Comparison of ENCODE assay signal across 10 mouse cellular contexts in the genomic region with DNA sequence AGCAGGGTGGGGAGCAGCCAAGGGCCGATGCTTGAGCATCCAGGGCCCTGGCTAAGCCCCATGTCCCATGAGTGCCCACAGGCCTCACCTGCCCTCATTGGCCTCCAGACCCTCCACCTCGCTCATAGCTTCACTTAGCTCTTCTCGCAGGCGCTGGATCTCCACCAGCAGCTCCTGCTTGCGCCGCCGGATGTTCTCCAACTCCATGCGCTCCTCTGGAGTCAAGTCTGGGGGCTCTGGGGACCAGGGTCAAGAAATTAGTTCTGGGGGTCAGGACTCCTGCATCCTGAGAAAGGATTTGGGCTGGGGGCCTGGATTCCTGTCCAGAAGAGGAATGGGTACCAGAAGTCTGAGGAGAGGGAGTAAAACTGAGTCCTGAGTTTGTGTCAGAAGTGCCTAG. TPM values are rescaled to one million over a fixed set of nuclear protein-coding genes. Genes with fewer than 3 reads are reported as not detected.
DNase-seq lines count a peak whose midpoint lies in the region; ATAC-seq and TF ChIP-seq lines count a peak whose summit lies in the region.
"Had no signal": no experiment of that assay in that cellular context is flagged by ENCODE, and none has a peak within 500 bp of the region (broad histone marks: within the 10 kb centered on the region; RNA-seq: fewer than 3 reads in every experiment).

No protein-coding gene starts in this region.

- H3ac ChIP-seq in C2C12 (ENCODE audit: control insufficient read depth, insufficient read length, low read depth): peak overlapping the region; percentile 92

- H3K27ac ChIP-seq in forebrain, embryonic 16.5 days (ENCODE audit: low read length): no peak overlapping the region
- H3K27ac ChIP-seq in liver, embryonic 14.5 days: no peak overlapping the region

- peak overlapping the region; percentile 82 for H3K4me2 ChIP-seq in forebrain, embryonic 16.5 days (ENCODE audit: low read length)
- H3K4me2 ChIP-seq in liver, embryonic 14.5 days (ENCODE audit: low read depth): peak overlapping the region; percentile 82

- peaks cover 53% of the 10 kb centered on the region for H3K36me3 ChIP-seq in erythroblast, embryonic 14.5 days (ENCODE audit: control insufficient read depth)
- peaks cover 44% of the 10 kb centered on the region for H3K36me3 ChIP-seq in C2C12 (ENCODE audit: control insufficient read depth, insufficient read depth)
- peaks cover 27% of the 10 kb centered on the region for H3K36me3 ChIP-seq in forebrain, embryonic 16.5 days (ENCODE audit: control insufficient read depth, insufficient read depth)
- peaks cover 44% of the 10 kb centered on the region for H3K36me3 ChIP-seq in liver, embryonic 14.5 days (replicated peaks; ENCODE audit: control insufficient read depth, insufficient read depth, low read depth)

- TF ChIP-seq CTCF in C2C12 (IDR thresholded peaks at IDR 0.05; ENCODE audit: control insufficient read depth, insufficient read depth, insufficient read length): no peak
- TF ChIP-seq CTCF in liver, embryonic 14.5 days (IDR thresholded peaks at IDR 0.05; ENCODE audit: low read depth): no peak

- WGBS in forebrain, embryonic 16.5 days: 88% methylated on average over 8 of the region's 8 CpGs
- 91% methylated on average over 8 of the region's 8 CpGs for WGBS in liver, embryonic 14.5 days (ENCODE audit: insufficient replicate concordance)

- peak overlapping the region; percentile 96 for H3K9ac ChIP-seq in forebrain, embryonic 16.5 days (replicated peaks; ENCODE audit: low read depth, low read length)
- H3K9ac ChIP-seq in liver, embryonic 14.5 days (replicated peaks): 0 out of 2 replicates have a peak overlapping the region, but pooled peaks have one; percentile 1

- H3K79me3 ChIP-seq in C2C12 (ENCODE audit: low read depth): peaks cover 16% of the 10 kb centered on the region

- peaks cover 32% of the 10 kb centered on the region for H3K4me1 ChIP-seq in erythroblast, embryonic 14.5 days (ENCODE audit: control insufficient read depth)
- H3K4me1 ChIP-seq in forebrain, embryonic 16.5 days (replicated peaks; ENCODE audit: control insufficient read depth, insufficient read depth, low read length): peaks cover 26% of the 10 kb centered on the region
- peaks cover 0 to 12% of the 10 kb centered on the region in 2 experiments; a peak in 3 of 4 replicates for H3K4me1 ChIP-seq in liver, embryonic 14.5 days (replicated peaks; ENCODE audit: control insufficient read depth in 2 of 2, insufficient read depth in 2 of 2, low read length in 1 of 2)

- H3K27me3 ChIP-seq in erythroblast, embryonic 14.5 days (ENCODE audit: control insufficient read depth): no peaks in the 10 kb centered on the region
- no peaks in the 10 kb centered on the region for H3K27me3 ChIP-seq in C2C12 (ENCODE audit: control insufficient read depth, insufficient read depth, insufficient read length)
- no peaks in the 10 kb centered on the region for H3K27me3 ChIP-seq in forebrain, embryonic 16.5 days (replicated peaks; ENCODE audit: control insufficient read depth, insufficient read depth, low read length)
- no peaks in the 10 kb centered on the region for H3K27me3 ChIP-seq in liver, embryonic 14.5 days (ENCODE audit: control insufficient read depth, insufficient read depth, low read length)

- peaks cover 27% of the 10 kb centered on the region for H3K79me2 ChIP-seq in C2C12 (ENCODE audit: control insufficient read depth, insufficient read depth)

- H3K4me3 ChIP-seq in erythroblast, embryonic 14.5 days (replicated peaks): peak overlapping the region; percentile 92
- H3K4me3 ChIP-seq in C2C12 (ENCODE audit: insufficient read depth, poor library complexity, severe bottlenecking): peak overlapping the region; percentile 75
- peak overlapping the region; percentile 73 for H3K4me3 ChIP-seq in forebrain, embryonic 16.5 days (replicated peaks; ENCODE audit: low read length)
- peak overlapping the region; percentile 93 to 97; a peak in 3 of 4 replicates for H3K4me3 ChIP-seq in liver, embryonic 14.5 days (ENCODE audit: insufficient read depth in 1 of 2, low read depth in 2 of 2, low read length in 2 of 2)

- ATAC-seq in erythroblast, adult 5-6 weeks (replicated peaks; ENCODE audit: low FRiP score, poor library complexity, severe bottlenecking): no peak
- ATAC-seq in forebrain, embryonic 16.5 days: no peak
- ATAC-seq in liver, embryonic 14.5 days (ENCODE audit: insufficient read depth): no peak
- ATAC-seq: inflammation-experienced regulatory T-cells, adult 6 months had no signal

- DNase-seq in liver, embryonic 14.5 days (ENCODE audit: low read depth in 3 of 3, low spot score in 3 of 3): no peak
- no peak for DNase-seq in embryo, embryonic 10 days (ENCODE audit: low spot score)
- no peak for DNase-seq in cerebellum, adult 9-11 months
- DNase-seq in cerebellum, adult 11 months: no peak
- DNase-seq: right cerebral cortex, postnatal 25 days had no signal

- no peaks in the 10 kb centered on the region for H3K9me3 ChIP-seq in erythroblast, embryonic 14.5 days (ENCODE audit: control insufficient read depth, low read length)
- H3K9me3 ChIP-seq in forebrain, embryonic 16.5 days (ENCODE audit: control insufficient read depth, low read length): no peaks in the 10 kb centered on the region
- no peaks in the 10 kb centered on the region for H3K9me3 ChIP-seq in liver, embryonic 14.5 days (ENCODE audit: control insufficient read depth, low read length)

- no peak for TF ChIP-seq EP300 in liver, embryonic 14.5 days (IDR thresholded peaks at IDR 0.05; ENCODE audit: low read depth)

TF ChIP-seq in C2C12, 6 proteins besides CTCF, POLR2A, EP300 and RAD21:
- TF ChIP-seq CEBPB (IDR thresholded peaks at IDR 0.05; ENCODE audit: low read depth) (no peak), MYOD1 (IDR thresholded peaks at IDR 0.05; ENCODE audit: control insufficient read depth, insufficient read length, low read depth) (no peak), USF1 (IDR thresholded peaks at IDR 0.05; ENCODE audit: low read depth) (no peak), MAX (IDR thresholded peaks at IDR 0.05) (no peak), MYOG (IDR thresholded peaks at IDR 0.05; ENCODE audit: control insufficient read depth, extremely low read depth, insufficient read length) (no peak), FOSL1 (IDR thresholded peaks at IDR 0.05; ENCODE audit: insufficient read depth, low read length, poor library complexity, severe bottlenecking) (no peak)

RNA-seq across cellular contexts. Expression of a gene that starts 1.5 kb away (rescaled TPM):
- 21.7 and 22.4 TPM in 2 replicates for polyA plus RNA-seq in erythroblast, embryonic 14.5 days (2012)
- 10.6 and 10.7 TPM in 2 replicates for total RNA-seq in erythroblast, adult 5-6 weeks (2015; ENCODE audit: low replicate concordance)
- 11.6 and 14.5 TPM in 2 replicates for total RNA-seq in erythroblast, adult 5-6 weeks (2017; ENCODE audit: low replicate concordance)
- 175 TPM for polyA plus RNA-seq in C2C12 (2012; fragmentation: generic; extraction: Trizol)
- 327 and 379 TPM in 2 replicates for polyA plus RNA-seq in forebrain, embryonic 16.5 days (2015; fragmentation: Nextera tagmentation; extraction: Ambion mirVana)
- 14.5 and 19.4 TPM in 2 replicates for polyA plus RNA-seq in liver, embryonic 14.5 days (2012; rRNA removed)
- polyA plus RNA-seq in liver, embryonic 14.5 days (2014; fragmentation: Nextera tagmentation; extraction: Ambion mirVana): 23.0 and 26.5 TPM in 2 replicates

RNA-seq across cellular contexts. Expression of a gene that starts 11.7 kb away (rescaled TPM):
- polyA plus RNA-seq in erythroblast, embryonic 14.5 days (2012): 0.02 and 0.04 TPM in 2 replicates
- total RNA-seq in erythroblast, adult 5-6 weeks (2015; ENCODE audit: low replicate concordance): 0.38 TPM in 1 of 2 replicates, not detected in the other
- 0.09 TPM in 1 of 2 replicates, not detected in the other for total RNA-seq in erythroblast, adult 5-6 weeks (2017; ENCODE audit: low replicate concordance)
- polyA plus RNA-seq in C2C12 (2012; fragmentation: generic; extraction: Trizol): 0.22 TPM
- polyA plus RNA-seq in forebrain, embryonic 16.5 days (2015; fragmentation: Nextera tagmentation; extraction: Ambion mirVana): 0.85 and 1.1 TPM in 2 replicates
- polyA plus RNA-seq in liver, embryonic 14.5 days (2012; rRNA removed): 0.06 and 0.11 TPM in 2 replicates
- polyA plus RNA-seq in liver, embryonic 14.5 days (2014; fragmentation: Nextera tagmentation; extraction: Ambion mirVana): 0.06 and 0.19 TPM in 2 replicates
- polyA plus RNA-seq: inflammation-experienced regulatory T-cells, adult 6 months had no signal

RNA-seq across cellular contexts. Expression of a gene that starts 17.8 kb away (rescaled TPM):
- 1.1 and 1.4 TPM in 2 replicates for polyA plus RNA-seq in erythroblast, embryonic 14.5 days (2012)
- total RNA-seq in erythroblast, adult 5-6 weeks (2015; ENCODE audit: low replicate concordance): 1.5 and 2.3 TPM in 2 replicates
- 0.43 and 3.1 TPM in 2 replicates for total RNA-seq in erythroblast, adult 5-6 weeks (2017; ENCODE audit: low replicate concordance)
- 110 TPM for polyA plus RNA-seq in C2C12 (2012; fragmentation: generic; extraction: Trizol)
- 45.3 and 46.1 TPM in 2 replicates for polyA plus RNA-seq in forebrain, embryonic 16.5 days (2015; fragmentation: Nextera tagmentation; extraction: Ambion mirVana)
- 11.2 and 12.8 TPM in 2 replicates for polyA plus RNA-seq in liver, embryonic 14.5 days (2012; rRNA removed)
- polyA plus RNA-seq in liver, embryonic 14.5 days (2014; fragmentation: Nextera tagmentation; extraction: Ambion mirVana): 23.0 and 23.7 TPM in 2 replicates

RNA-seq across cellular contexts. Expression of a gene that starts 28.5 kb away (rescaled TPM):
- 0.04 TPM in 1 of 2 replicates, not detected in the other for polyA plus RNA-seq in erythroblast, embryonic 14.5 days (2012)
- not detected in 2 replicates for total RNA-seq in erythroblast, adult 5-6 weeks (2015; ENCODE audit: low replicate concordance)
- not detected in 2 replicates for total RNA-seq in erythroblast, adult 5-6 weeks (2017; ENCODE audit: low replicate concordance)
- 0.13 TPM for polyA plus RNA-seq in C2C12 (2012; fragmentation: generic; extraction: Trizol)
- 5.5 and 7.1 TPM in 2 replicates for polyA plus RNA-seq in forebrain, embryonic 16.5 days (2015; fragmentation: Nextera tagmentation; extraction: Ambion mirVana)
- polyA plus RNA-seq in liver, embryonic 14.5 days (2012; rRNA removed): 0.06 and 0.35 TPM in 2 replicates
- 0.15 and 0.43 TPM in 2 replicates for polyA plus RNA-seq in liver, embryonic 14.5 days (2014; fragmentation: Nextera tagmentation; extraction: Ambion mirVana)

RNA-seq across cellular contexts. Expression of a gene that starts 29.4 kb away (rescaled TPM):
- polyA plus RNA-seq in erythroblast, embryonic 14.5 days (2012): 0.01 and 0.04 TPM in 2 replicates
- not detected in 2 replicates for total RNA-seq in erythroblast, adult 5-6 weeks (2015; ENCODE audit: low replicate concordance)
- not detected in 2 replicates for total RNA-seq in erythroblast, adult 5-6 weeks (2017; ENCODE audit: low replicate concordance)
- polyA plus RNA-seq in C2C12 (2012; fragmentation: generic; extraction: Trizol): 0.27 TPM
- polyA plus RNA-seq in forebrain, embryonic 16.5 days (2015; fragmentation: Nextera tagmentation; extraction: Ambion mirVana): 18.9 and 26.4 TPM in 2 replicates
- 0.18 and 0.48 TPM in 2 replicates for polyA plus RNA-seq in liver, embryonic 14.5 days (2012; rRNA removed)
- not detected in 2 replicates for polyA plus RNA-seq in liver, embryonic 14.5 days (2014; fragmentation: Nextera tagmentation; extraction: Ambion mirVana)
